8 mouse cellular contexts compared by ENCODE assay signal in the genomic region with DNA sequence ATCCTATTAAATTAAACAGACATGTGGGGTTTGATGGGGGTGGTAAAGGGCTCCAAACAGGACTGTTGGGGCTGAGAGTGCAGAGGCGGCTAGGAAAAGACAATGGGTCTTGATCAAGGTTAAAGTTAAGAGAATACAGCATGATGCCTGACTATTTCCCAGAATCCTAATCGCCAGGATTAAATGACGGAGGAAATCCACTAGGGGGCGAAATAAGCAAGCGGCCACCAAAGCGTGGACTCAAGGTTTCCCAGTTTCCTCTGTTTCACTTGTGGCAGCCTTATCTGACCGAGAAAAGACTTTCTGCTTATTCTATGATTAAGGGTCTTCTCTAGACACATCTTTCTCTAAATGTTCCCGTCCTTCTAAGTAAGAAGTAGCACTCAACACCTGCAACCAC. TPM values are rescaled to one million over a fixed set of nuclear protein-coding genes. Genes with fewer than 3 reads are reported as not detected.
A peak's percentile ranks its signal among the peaks of the same experiment; 100 is the strongest.
DNase-seq lines count a peak whose midpoint lies in the region.

No protein-coding gene starts in this region.

- peak; percentile 35 for DNase-seq in left cerebral cortex, postnatal 4 days
- no peak for DNase-seq in left cerebral cortex, postnatal 10 days (ENCODE audit: extremely low spot score in 1 of 2, low spot score in 2 of 2)
- DNase-seq in ZHBTc4 (ENCODE audit: low read depth, low spot score) = peak; percentile 72
- DNase-seq in cerebellum, postnatal 14 days = peak; percentile 59 to 65
- peak; percentile 21 for DNase-seq in lung, postnatal 36 days
- no peak for DNase-seq in frontal cortex, postnatal 10 days (ENCODE audit: low spot score in 2 of 2)
- no peak for DNase-seq in gastrocnemius, postnatal 14 days
- no peak for DNase-seq in thymus, postnatal 4 days

- intact Hi-C loops in left cerebral cortex, postnatal 4 days (cut with DNase I) = no loop called here
- intact Hi-C loops in left cerebral cortex, postnatal 10 days (cut with DNase I) = no loop called here
- intact Hi-C loops in gastrocnemius, postnatal 14 days (cut with DNase I; ENCODE audit: low total_unique reads) = loop anchor here (10.0 kb wide), 1 partner anchor 118 kb away; no protein-coding TSS in a partner anchor

RNA-seq across cellular contexts. Expression of gene Slc35f3, which starts 31.2 kb away (rescaled TPM):
- total RNA-seq in left cerebral cortex, postnatal 4 days (2021) = 10 to 100 TPM in 1 of 2 experiments, 1 to 10 TPM in 1; 9.2 to 10.7 TPM
- total RNA-seq in left cerebral cortex, postnatal 10 days (2021) = 10 to 100 TPM; 16.8 to 19.0 TPM
- under 1 TPM; 0.13 to 0.14 TPM for total RNA-seq in gastrocnemius, postnatal 14 days (2021)

Comparison
In these comparisons a context has a peak if more than half of its experiments do, and no peak if none do; other contexts are left out.
1. DNase-seq: peak in left cerebral cortex, postnatal 4 days (single experiment), ZHBTc4 (single experiment), cerebellum, postnatal 14 days (2 of 2) and lung, postnatal 36 days (single experiment); none in left cerebral cortex, postnatal 10 days (0 of 2), frontal cortex, postnatal 10 days (0 of 2), gastrocnemius, postnatal 14 days (single experiment) and thymus, postnatal 4 days (single experiment).
2. RNA of gene Slc35f3, which starts 31.2 kb away (total RNA-seq): 16.8 to 19.0 TPM in left cerebral cortex, postnatal 10 days and 9.2 to 10.7 TPM in left cerebral cortex, postnatal 4 days; 0.13 to 0.14 TPM in gastrocnemius, postnatal 14 days; every median in the first group is over 4 times any median in the second.